Mouse (Mus musculus) midbrain, embryonic 16.5 days (tissue): ENCODE measurements at regions not wholly inside any gene's neighbourhood (a gene's known extent, or its start where the extent isn't known, plus 50 kb on each side); places are given as distances from the start of the nearest gene placed in this dataset.

ENCODE experiments used
- ATAC-seq: fragments of 200-750 bp; cut with Nextera tagmentation; 2 replicates; pipeline ENCODE4 v1.8.0; 2017; ENCODE audit warnings: moderate TSS enrichment
- H3K27ac ChIP-seq: fragments of 300-500 bp; sonication (generic); 2 replicates; pipeline ENCODE4 v1.5.1; 2014; ENCODE audit warnings: mild to moderate bottlenecking, low read length, mixed read lengths
- H3K27me3 ChIP-seq: fragments of 300-500 bp; sonication (generic); 2 replicates; pipeline ENCODE4 v1.6.1; 2014; ENCODE audit warnings: low read depth, low read length, mixed read lengths; ENCODE audit not compliant: control insufficient read depth, insufficient read depth
- H3K36me3 ChIP-seq: fragments of 300-500 bp; sonication (generic); 2 replicates; pipeline ENCODE4 v1.6.1; 2014; ENCODE audit warnings: mild to moderate bottlenecking, low read length, moderate library complexity, mixed read lengths; ENCODE audit not compliant: control insufficient read depth, insufficient read depth
- H3K4me1 ChIP-seq: fragments of 300-500 bp; sonication (generic); 2 replicates; pipeline ENCODE4 v1.6.1; 2014; ENCODE audit warnings: mild to moderate bottlenecking, low read length, mixed read lengths; ENCODE audit not compliant: control insufficient read depth, insufficient read depth
- H3K4me2 ChIP-seq: fragments of 300-500 bp; sonication (generic); 2 replicates; pipeline ENCODE4 v1.6.1; 2014; ENCODE audit warnings: mild to moderate bottlenecking, low read length, mixed read lengths
- H3K4me3 ChIP-seq: fragments of 300-500 bp; sonication (generic); 2 replicates; pipeline ENCODE4 v1.5.1; 2014; ENCODE audit warnings: low read depth, mild to moderate bottlenecking, low read length, moderate library complexity, mixed read lengths
- H3K9ac ChIP-seq: fragments of 300-500 bp; sonication (generic); 2 replicates; pipeline ENCODE4 v1.6.1; 2014; ENCODE audit warnings: low read depth, low read length, mixed read lengths
- H3K9me3 ChIP-seq: fragments of 300-500 bp; sonication (generic); replicated peaks from 2 replicates; pipeline ENCODE4 v1.6.1; 2014; ENCODE audit warnings: mild to moderate bottlenecking, low read length, mixed read lengths; ENCODE audit not compliant: control insufficient read depth, poor library complexity, severe bottlenecking
- WGBS: fragments of 180-500 bp; shearing (Covaris S2); extraction: QIAGEN DNeasy Blood & Tissue Kit; methylation state at CpG from one replicate; pipeline ENCODE4 v1.1.7; 2014; 5-methylcytosine and 5-hydroxymethylcytosine counted together

DNA sequence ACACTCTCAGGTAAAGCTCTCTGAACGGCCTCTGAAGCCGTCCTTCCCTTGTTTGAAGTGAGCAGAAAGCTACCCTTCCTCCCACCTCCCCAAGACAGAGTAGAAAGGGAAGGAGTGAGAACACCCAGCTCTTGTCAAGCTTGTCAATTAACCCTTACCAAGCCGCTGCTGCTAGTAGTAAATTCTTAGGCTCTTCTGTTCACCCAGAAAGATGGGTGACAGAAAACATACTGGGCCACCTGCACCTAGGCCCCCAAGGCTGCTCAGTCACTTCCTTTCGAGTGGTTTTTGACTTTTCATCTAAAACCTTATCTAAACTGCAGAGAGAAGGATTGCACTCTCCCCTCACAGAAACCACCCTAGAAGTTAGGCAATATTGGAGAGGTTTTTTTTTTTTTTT is 514.9 kb upstream of the Gm19410 start:
- Histone ChIP-seq H3K9me3 (0 out of 2 replicates have a peak, but pooled peaks cover 3% of the 10 kb centered on the region), H3K4me3 (no peak overlapping the region), H3K4me1 (no peaks in the 10 kb centered on the region), H3K9ac (no peak overlapping the region), H3K36me3 (no peaks in the 10 kb centered on the region), H3K27ac (no peak overlapping the region), H3K27me3 (no peaks in the 10 kb centered on the region), H3K4me2 (no peak overlapping the region)
- WGBS: 72% methylated on average over 4 of the region's 4 CpGs
- no peak for ATAC-seq

DNA sequence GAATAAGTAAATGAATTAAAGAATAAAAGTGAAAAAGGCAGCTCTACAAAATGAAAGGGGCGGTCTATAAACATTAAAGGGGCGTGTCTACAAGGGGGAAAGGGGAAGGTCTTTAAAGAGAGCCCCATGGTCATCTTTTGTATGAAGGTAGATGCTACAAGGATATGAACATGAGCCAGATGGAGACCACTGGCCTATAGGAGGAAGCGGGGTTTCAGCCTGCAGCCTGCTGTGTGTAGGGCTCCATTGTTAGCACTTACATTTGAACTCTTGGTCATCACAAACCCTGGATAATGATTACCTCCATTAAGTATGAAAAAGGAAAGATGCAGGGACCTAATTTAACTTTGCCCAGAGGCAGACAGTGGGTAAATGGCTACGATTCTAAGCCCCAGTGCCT is 511.6 kb upstream of the Gm19410 start:
- no peaks in the 10 kb centered on the region for H3K27me3 ChIP-seq
- H3K4me2 ChIP-seq: no peak overlapping the region
- WGBS: 85% methylated on average over 4 of the region's 4 CpGs
- H3K4me1 ChIP-seq: no peaks in the 10 kb centered on the region
- no peaks in the 10 kb centered on the region for H3K36me3 ChIP-seq
- no peak overlapping the region for H3K9ac ChIP-seq
- H3K9me3 ChIP-seq: 0 out of 2 replicates have a peak, but pooled peaks cover 3% of the 10 kb centered on the region
- no peak overlapping the region for H3K27ac ChIP-seq
- no peak overlapping the region for H3K4me3 ChIP-seq
- ATAC-seq: no peak

DNA sequence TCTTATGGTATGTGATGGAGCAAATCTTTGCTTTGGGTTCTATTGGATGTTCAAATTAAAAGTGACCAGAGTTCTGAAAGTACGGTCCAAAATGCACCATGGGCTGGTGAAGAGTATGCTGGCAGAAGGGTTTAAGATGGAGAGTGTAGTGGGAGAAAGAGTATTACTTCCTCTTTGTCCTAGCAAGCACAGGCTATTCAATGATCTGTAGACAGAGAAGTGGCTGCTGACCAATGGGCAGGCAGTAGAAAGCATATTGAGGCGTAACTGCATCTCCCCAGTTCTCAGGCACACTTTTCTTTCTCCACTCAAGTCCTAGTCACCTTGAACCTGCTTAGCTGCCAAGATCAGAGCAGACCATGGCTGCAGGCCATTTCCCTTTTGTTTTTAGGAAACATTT is 510.3 kb upstream of the Gm19410 start:
- H3K27me3 ChIP-seq: no peaks in the 10 kb centered on the region
- H3K4me3 ChIP-seq: no peak overlapping the region
- no peaks in the 10 kb centered on the region for H3K36me3 ChIP-seq
- 0 out of 2 replicates have a peak, but pooled peaks cover 3% of the 10 kb centered on the region for H3K9me3 ChIP-seq
- ATAC-seq: no peak
- no peak overlapping the region for H3K4me2 ChIP-seq
- WGBS: 92% methylated on average over 2 of the region's 2 CpGs
- no peak overlapping the region for H3K27ac ChIP-seq
- H3K9ac ChIP-seq: no peak overlapping the region
- no peaks in the 10 kb centered on the region for H3K4me1 ChIP-seq

- H3K4me3 ChIP-seq: no peak overlapping the region
- 61% methylated on average over 4 of the region's 4 CpGs for WGBS
- H3K4me2 ChIP-seq: no peak overlapping the region
- 0 out of 2 replicates have a peak, but pooled peaks cover 2% of the 10 kb centered on the region for H3K9me3 ChIP-seq
- ATAC-seq: no peak
- H3K9ac ChIP-seq: no peak overlapping the region
- H3K27me3 ChIP-seq: no peaks in the 10 kb centered on the region
- H3K4me1 ChIP-seq: no peaks in the 10 kb centered on the region
- H3K27ac ChIP-seq: no peak overlapping the region
- H3K36me3 ChIP-seq: no peaks in the 10 kb centered on the region
These were observed 508.6 kb upstream of the Gm19410 start for GRCm38 (mm10) chr8:35256958-35257357.

- no peaks in the 10 kb centered on the region for H3K9me3 ChIP-seq
- ATAC-seq: no peak
- H3K9ac ChIP-seq: no peak overlapping the region
- WGBS: 79% methylated on average over 5 of the region's 5 CpGs
- H3K4me2 ChIP-seq: no peak overlapping the region
- no peak overlapping the region for H3K4me3 ChIP-seq
- H3K27ac ChIP-seq: no peak overlapping the region
- H3K27me3 ChIP-seq: no peaks in the 10 kb centered on the region
- no peaks in the 10 kb centered on the region for H3K36me3 ChIP-seq
- H3K4me1 ChIP-seq: no peaks in the 10 kb centered on the region
These were observed 497.4 kb upstream of the Gm19410 start for GRCm38 (mm10) chr8:35268221-35268620.

DNA sequence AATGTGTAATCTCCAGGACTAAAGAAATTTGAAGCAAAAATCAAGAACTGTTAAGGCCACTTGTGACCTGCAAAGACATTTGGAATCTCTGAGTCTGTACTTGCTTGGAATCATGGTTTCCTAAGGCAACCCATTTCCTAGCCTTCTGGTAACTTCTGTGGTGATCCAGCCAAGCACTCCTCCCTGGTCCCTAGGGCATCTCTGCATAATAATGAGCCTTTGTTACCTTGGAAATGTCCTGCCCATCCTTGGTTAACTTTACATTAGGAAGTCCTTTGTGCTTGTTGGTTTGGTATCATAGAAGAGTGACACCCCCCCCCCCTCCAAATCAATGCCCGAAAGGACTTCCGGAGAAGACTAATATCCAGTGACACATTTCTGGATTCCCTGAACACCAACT is 496.6 kb upstream of the Gm19410 start:
- Histone ChIP-seq H3K4me2 (no peak overlapping the region), H3K9me3 (no peaks in the 10 kb centered on the region), H3K9ac (no peak overlapping the region), H3K36me3 (no peaks in the 10 kb centered on the region), H3K27ac (no peak overlapping the region), H3K4me3 (no peak overlapping the region), H3K4me1 (no peaks in the 10 kb centered on the region), H3K27me3 (no peaks in the 10 kb centered on the region)
- no peak for ATAC-seq
- 95% methylated on average over 2 of the region's 2 CpGs for WGBS

DNA sequence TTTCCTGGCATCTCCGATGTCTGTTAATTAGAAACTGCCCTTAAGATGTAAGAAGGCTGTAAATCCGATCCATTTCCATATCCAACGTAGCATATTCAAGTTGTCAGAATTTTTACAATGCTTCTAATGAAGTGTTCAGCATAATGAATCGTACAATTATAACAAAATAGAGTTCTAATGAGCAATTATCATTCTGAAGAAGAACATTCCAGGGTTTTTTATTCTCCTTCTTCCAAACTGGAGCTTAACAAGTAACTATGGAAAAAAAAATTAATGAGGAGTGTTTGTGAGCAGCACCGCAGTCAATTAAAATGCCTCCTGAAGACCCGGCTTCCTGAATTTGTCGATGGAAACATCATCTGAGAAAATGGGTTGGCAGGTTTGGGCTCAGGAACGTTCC is 489.6 kb upstream of the Gm19410 start:
- Histone ChIP-seq H3K9ac (no peak overlapping the region), H3K4me3 (no peak overlapping the region), H3K4me1 (no peaks in the 10 kb centered on the region; the same call in 1 of the 2 replicates), H3K27me3 (no peaks in the 10 kb centered on the region), H3K4me2 (no peak overlapping the region), H3K27ac (no peak overlapping the region), H3K9me3 (no peaks in the 10 kb centered on the region), H3K36me3 (no peaks in the 10 kb centered on the region)
- no peak for ATAC-seq
- WGBS: 63% methylated on average over 8 of the region's 8 CpGs

DNA sequence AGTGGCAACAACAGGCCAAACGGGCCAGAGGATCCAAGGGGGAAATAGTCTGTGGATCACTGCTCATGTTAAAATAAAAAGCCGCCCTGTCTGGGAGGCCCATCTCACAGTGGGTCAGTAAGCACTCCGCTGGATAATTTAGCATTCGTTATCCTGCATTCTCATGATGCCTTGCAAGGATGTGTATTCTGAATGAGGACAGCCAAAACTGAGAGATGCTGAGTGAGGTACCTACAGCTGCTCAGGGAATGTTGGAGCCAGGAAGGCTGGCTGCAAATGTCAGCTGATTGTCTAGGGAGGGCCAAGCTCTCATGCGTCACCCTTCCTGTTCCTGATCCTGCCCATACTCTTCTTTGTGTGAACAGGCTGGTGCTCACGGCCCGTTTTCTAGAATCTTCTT is 489.1 kb upstream of the Gm19410 start:
- Histone ChIP-seq H3K27ac (no peak overlapping the region), H3K4me3 (no peak overlapping the region), H3K27me3 (no peaks in the 10 kb centered on the region), H3K4me1 (no peaks in the 10 kb centered on the region; the same call in 1 of the 2 replicates), H3K4me2 (no peak overlapping the region), H3K36me3 (no peaks in the 10 kb centered on the region), H3K9ac (no peak overlapping the region), H3K9me3 (no peaks in the 10 kb centered on the region)
- WGBS: 71% methylated on average over 7 of the region's 7 CpGs
- ATAC-seq: no peak

GRCm38 (mm10) chr8:35278946-35279345 is 486.6 kb upstream of the Gm19410 start:
- H3K4me1 ChIP-seq: no peaks in the 10 kb centered on the region; the same call in 1 of the 2 replicates
- no peak overlapping the region for H3K9ac ChIP-seq
- no peaks in the 10 kb centered on the region for H3K9me3 ChIP-seq
- no peaks in the 10 kb centered on the region for H3K36me3 ChIP-seq
- 94% methylated on average over 8 of the region's 8 CpGs for WGBS
- H3K4me3 ChIP-seq: no peak overlapping the region
- no peak for ATAC-seq
- no peak overlapping the region for H3K27ac ChIP-seq
- H3K27me3 ChIP-seq: no peaks in the 10 kb centered on the region
- no peak overlapping the region for H3K4me2 ChIP-seq
